Mouse (Mus musculus) ES-E14 (cell line): ENCODE measurements around the gene Unc13b. TPM values are rescaled to one million over a fixed set of nuclear protein-coding genes. Genes with fewer than 3 reads are reported as not detected.

Experiments
- DNase-seq: peaks from one replicate; pipeline ENCODE4 v3.0.0-alpha.2; 2013; ENCODE audit warnings: low read depth, low spot score
- H3K27ac ChIP-seq: 2 replicates; pipeline ENCODE4 v1.5.1; 2012; ENCODE audit warnings: low read depth, mild to moderate bottlenecking, low read length, moderate library complexity, mixed read lengths; ENCODE audit not compliant: poor library complexity, insufficient read depth, severe bottlenecking
- H3K36me3 ChIP-seq: 2 replicates; pipeline ENCODE4 v1.6.1; 2012; ENCODE audit warnings: mild to moderate bottlenecking, low read length, moderate library complexity, mixed read lengths; ENCODE audit not compliant: control insufficient read depth, poor library complexity, insufficient read depth, severe bottlenecking
- H3K4me1 ChIP-seq, 2 experiments: fragments of 150-350 bp in 1 of 2; sonication (generic) in 1 of 2; 2 replicates each; pipeline ENCODE4 v1.6.1; 2012; ENCODE audit warnings: low read length in 2 of 2, mild to moderate bottlenecking in 1 of 2, mixed read lengths in 1 of 2; ENCODE audit not compliant: control insufficient read depth in 2 of 2, insufficient read depth in 2 of 2, poor library complexity in 1 of 2
- H3K4me3 ChIP-seq, 2 experiments: fragments of 150-350 bp in 1 of 2; sonication (generic) in 1 of 2; 2 replicates each; pipeline ENCODE4 v1.5.1; 2012; ENCODE audit warnings: low read length in 2 of 2, low read depth in 1 of 2, mild to moderate bottlenecking in 1 of 2, mixed read lengths in 1 of 2; ENCODE audit not compliant: insufficient read depth in 1 of 2, poor library complexity in 1 of 2, severe bottlenecking in 1 of 2
- H3K9ac ChIP-seq: 2 replicates; pipeline ENCODE4 v1.6.1; 2012; ENCODE audit warnings: low read depth, mild to moderate bottlenecking, low read length, mixed read lengths; ENCODE audit not compliant: poor library complexity, insufficient read depth, severe bottlenecking
- H3K9me3 ChIP-seq: fragments of 150-350 bp; sonication (generic); 2 replicates; pipeline ENCODE4 v1.6.1; 2012; ENCODE audit warnings: low read depth, mild to moderate bottlenecking, low read length; ENCODE audit not compliant: control insufficient read depth, insufficient read depth
- CHD2 ChIP-seq: IDR thresholded peaks from 2 replicates; pipeline ENCODE4 v1.6.1; 2014; ENCODE audit warnings: mild to moderate bottlenecking, low read depth, low read length, inconsistent platforms
- HCFC1 ChIP-seq: IDR thresholded peaks from 2 replicates; pipeline ENCODE4 v1.6.1; 2012; ENCODE audit warnings: low read length, inconsistent platforms, borderline replicate concordance; ENCODE audit not compliant: insufficient read depth
- MAFK ChIP-seq: IDR thresholded peaks from 2 replicates; pipeline ENCODE4 v1.6.1; 2014; ENCODE audit warnings: mild to moderate bottlenecking, low read depth, low read length, inconsistent platforms; ENCODE audit not compliant: insufficient read depth
- ZC3H11A ChIP-seq: IDR thresholded peaks from 2 replicates; pipeline ENCODE4 v1.6.1; 2012; ENCODE audit warnings: low read depth, mild to moderate bottlenecking, inconsistent platforms, low read length, borderline replicate concordance
- ZNF384 ChIP-seq: IDR thresholded peaks from 2 replicates; pipeline ENCODE4 v1.6.1; 2012; ENCODE audit warnings: low read depth, low read length, inconsistent platforms
- in situ Hi-C, 2 experiments: fragments of 600-800 bp; cut with MboI; formaldehyde crosslinking; loops; one replicate each; pipeline ENCODE4 v1.15.1; 2025; ENCODE audit warnings: low sequenced_read_pairs in 2 of 2, inconsistent platforms in 1 of 2; ENCODE audit not compliant: unreplicated experiment in 2 of 2
- total RNA-seq: library from RNA; depleted of rRNA; stranded (reverse); fragments of 300-350 nt; gene quantifications from 2 replicates; pipeline ENCODE4 v1.2.3, GENCODE M21; 2012

The Unc13b gene
- total RNA-seq, 1 experiment: 13.3 TPM

DNA sequence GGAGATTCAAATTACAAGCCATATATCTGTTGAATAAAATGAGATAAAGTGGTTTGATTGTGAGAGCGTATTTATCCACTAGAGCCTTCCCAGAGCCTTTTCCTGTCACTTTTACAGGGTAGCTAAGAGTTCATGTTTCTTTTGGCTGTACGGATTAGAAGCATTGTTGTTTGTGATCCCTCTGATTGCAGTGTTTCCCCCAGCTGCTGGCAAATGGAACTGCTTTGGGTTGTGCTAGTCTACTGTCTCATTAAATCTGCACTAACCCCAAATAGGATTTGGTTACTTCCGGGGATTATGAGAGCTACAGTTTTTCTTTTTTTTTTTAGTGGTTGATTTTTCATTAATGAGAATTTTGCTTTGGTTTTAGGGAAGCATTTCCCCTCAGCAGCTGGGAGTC is 1.5 kb downstream of the Unc13b start:
- Histone ChIP-seq H3K4me1 (peaks cover 0 to 2% of the 10 kb centered on the region in 2 experiments; a peak in 1 of 4 replicates), H3K27ac (no peak overlapping the region), H3K36me3 (no peaks in the 10 kb centered on the region), H3K4me3 (no peak overlapping the region), H3K9me3 (no peaks in the 10 kb centered on the region), H3K9ac (no peak overlapping the region)
- in situ Hi-C loops: no loop called here
- no peak for DNase-seq
- TF ChIP-seq CHD2 (no peak), ZC3H11A (no peak), MAFK (no peak)

DNA sequence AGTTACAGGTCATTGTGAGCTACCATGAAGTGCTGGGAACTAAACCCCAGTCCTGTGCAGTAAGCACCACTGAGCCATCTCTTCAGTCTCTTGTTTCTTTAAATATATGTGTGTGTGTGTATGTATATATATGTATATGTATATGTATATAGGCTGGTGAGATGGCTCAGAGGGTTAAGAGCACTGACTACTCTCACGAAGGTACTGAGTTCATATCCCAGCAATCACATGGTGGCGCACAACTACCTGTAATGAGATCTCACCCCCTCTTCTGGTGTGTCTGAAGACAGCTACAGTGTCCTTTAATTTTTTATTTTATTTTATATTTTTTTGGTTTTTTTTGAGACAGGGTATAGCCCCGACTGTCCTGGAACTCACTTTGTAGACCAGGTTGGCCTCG is 6.7 kb downstream of the Unc13b start:
- no peak for TF ChIP-seq MAFK

GRCm38 (mm10) chr4:43074923-43075322 is 16.2 kb downstream of the Unc13b start:
- H3K9ac ChIP-seq: no peak overlapping the region
- no peaks in the 10 kb centered on the region for H3K36me3 ChIP-seq
- no peak for TF ChIP-seq MAFK
- no peak for TF ChIP-seq ZNF384
- TF ChIP-seq CHD2: no peak
- no peak for TF ChIP-seq HCFC1
- no peak for TF ChIP-seq ZC3H11A
- no peak for DNase-seq
- H3K4me3 ChIP-seq: no peak overlapping the region
- no peaks in the 10 kb centered on the region for H3K4me1 ChIP-seq
- in situ Hi-C loops: no loop called here
- no peaks in the 10 kb centered on the region for H3K9me3 ChIP-seq
- no peak overlapping the region for H3K27ac ChIP-seq

More for the DNA sequence above, 6.7 kb downstream of the Unc13b start:
- no peaks in the 10 kb centered on the region for H3K9me3 ChIP-seq
- no peaks in the 10 kb centered on the region; a peak in 1 of 4 replicates for H3K4me1 ChIP-seq
- in situ Hi-C loops: no loop called here
- H3K4me3 ChIP-seq: no peak overlapping the region
- H3K27ac ChIP-seq: no peak overlapping the region
- no peak for DNase-seq
- no peak overlapping the region for H3K9ac ChIP-seq
- no peaks in the 10 kb centered on the region for H3K36me3 ChIP-seq

DNA sequence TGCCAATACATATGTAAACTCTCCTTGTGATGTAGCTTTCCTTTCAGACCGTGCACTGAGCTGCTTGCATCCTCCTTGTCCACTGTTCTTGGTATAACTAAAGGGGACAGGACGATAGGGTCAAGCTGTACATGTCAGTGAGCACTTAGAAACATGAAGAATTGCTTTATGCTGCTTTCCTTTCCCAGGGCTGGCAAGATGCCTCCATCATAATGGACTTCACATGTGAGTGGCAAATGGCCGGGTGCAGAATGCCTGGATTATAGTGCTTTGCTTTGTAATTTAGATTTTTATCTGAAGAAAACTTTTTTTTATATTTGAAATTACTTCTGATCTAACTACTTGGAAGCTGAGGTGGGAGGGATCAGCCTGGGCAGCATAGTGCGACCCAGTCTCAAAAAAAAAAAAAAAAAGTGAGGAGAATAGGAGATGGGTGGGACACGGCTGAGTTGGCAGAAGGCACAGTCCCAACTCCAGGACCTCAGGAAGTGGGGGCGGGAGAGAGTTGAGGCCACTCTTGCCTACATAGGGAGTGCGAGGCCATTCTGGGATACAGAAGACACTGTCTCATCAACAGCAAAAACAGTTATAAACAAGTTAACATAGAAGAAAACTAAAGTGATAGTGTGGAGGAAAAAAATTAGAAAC is 19.4 kb downstream of the Unc13b start:
- no peak for TF ChIP-seq HCFC1
- no peak for TF ChIP-seq CHD2
- no peak for TF ChIP-seq ZC3H11A
- TF ChIP-seq MAFK: no peak
- no peak for TF ChIP-seq ZNF384
- Histone ChIP-seq H3K36me3 (no peaks in the 10 kb centered on the region), H3K27ac (no peak overlapping the region), H3K9me3 (no peaks in the 10 kb centered on the region), H3K9ac (no peak overlapping the region), H3K4me1 (no peaks in the 10 kb centered on the region), H3K4me3 (no peak overlapping the region)
- no peak for DNase-seq
- in situ Hi-C loops: no loop called here

DNA sequence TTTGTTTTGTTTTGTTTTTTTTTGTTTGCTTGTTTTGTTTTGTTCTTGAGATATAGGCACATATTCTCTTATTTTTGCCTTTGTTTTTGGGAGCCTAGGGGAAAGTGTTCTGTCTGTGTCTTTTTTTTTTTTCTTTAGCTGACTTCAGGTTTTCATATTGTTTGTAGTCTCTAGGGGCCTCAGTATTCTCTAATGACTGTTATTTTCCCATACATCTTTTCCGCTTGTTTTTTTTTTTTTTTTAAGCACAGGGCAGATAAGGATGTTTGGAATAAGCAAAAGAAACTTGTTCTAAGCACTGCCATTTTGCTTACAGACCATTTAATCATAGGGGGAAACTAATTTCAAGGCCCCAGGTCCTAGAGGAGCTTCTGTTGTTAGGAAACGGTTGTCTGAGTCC is 23.7 kb downstream of the Unc13b start:
- in situ Hi-C loops: no loop called here
- H3K4me3 ChIP-seq: no peak overlapping the region
- no peaks in the 10 kb centered on the region for H3K36me3 ChIP-seq
- TF ChIP-seq CHD2 (no peak), HCFC1 (no peak), ZC3H11A (no peak)
- no peak overlapping the region for H3K9ac ChIP-seq
- no peaks in the 10 kb centered on the region for H3K4me1 ChIP-seq
- H3K27ac ChIP-seq: no peak overlapping the region
- no peaks in the 10 kb centered on the region for H3K9me3 ChIP-seq
- DNase-seq: no peak
